Mouse (Mus musculus): Measurements from ENCODE around the gene Slc1a2. TPM values are rescaled to one million over a fixed set of nuclear protein-coding genes. Genes with fewer than 3 reads are reported as not detected.

Slc1a2 gene
- total and polyA plus RNA-seq, 2 experiments from 2014 or later: 18.4 to 82.0 TPM

DNA sequence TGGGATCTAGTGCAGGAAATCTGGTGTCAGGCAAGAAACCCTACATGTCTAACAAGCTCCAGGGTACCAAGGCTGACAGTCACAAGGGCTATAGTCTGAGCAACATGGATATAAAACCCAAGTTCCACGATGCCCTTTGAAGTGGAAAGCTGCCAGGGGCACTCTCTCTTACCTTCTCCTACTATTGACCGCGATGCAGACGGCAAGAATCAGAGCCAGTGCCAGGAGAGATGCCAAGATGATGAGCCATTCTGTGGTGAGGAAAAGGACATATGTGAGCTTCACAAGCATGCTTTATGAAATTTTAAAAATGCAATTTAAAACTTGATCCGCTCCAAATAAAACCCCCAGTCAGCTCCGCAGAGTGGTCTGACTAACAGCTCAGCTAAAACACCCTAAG, 163.6 kb downstream of the Slc1a2 start:
- no peaks in the 10 kb centered on the region for H3K4me1 ChIP-seq (ENCODE audit: insufficient read depth)
- no peaks in the 10 kb centered on the region for H3K9me3 ChIP-seq (ENCODE audit: low read length)
- H3K4me3 ChIP-seq (ENCODE audit: low read depth, low read length): no peak overlapping the region
- H3K4me2 ChIP-seq (ENCODE audit: low read depth): no peak overlapping the region
- H3K27me3 ChIP-seq (ENCODE audit: insufficient read depth, low read length): no peaks in the 10 kb centered on the region
- H3K36me3 ChIP-seq (ENCODE audit: insufficient read depth): no peaks in the 10 kb centered on the region
- ATAC-seq (no peak), DNase-seq (peak; percentile 48)
- no peak for TF ChIP-seq CTCF (IDR thresholded peaks at IDR 0.05; ENCODE audit: low read depth)
- no peak overlapping the region for H3K27ac ChIP-seq (ENCODE audit: low read depth, low read length)
- WGBS: 78% methylated on average over 6 of the region's 6 CpGs
- no peak overlapping the region for H3K9ac ChIP-seq

- WGBS: 91% methylated on average over 9 of the region's 9 CpGs
- DNase-seq (no peak), ATAC-seq (no peak)
- no peak overlapping the region for H3K4me3 ChIP-seq (ENCODE audit: low read depth, low read length)
- H3K27ac ChIP-seq (ENCODE audit: low read depth, low read length): no peak overlapping the region
- no peaks in the 10 kb centered on the region for H3K9me3 ChIP-seq (ENCODE audit: low read length)
- TF ChIP-seq CTCF (IDR thresholded peaks at IDR 0.05; ENCODE audit: low read depth): no peak
- no peak overlapping the region for H3K9ac ChIP-seq
- H3K27me3 ChIP-seq (ENCODE audit: insufficient read depth, low read length): no peaks in the 10 kb centered on the region
- H3K4me2 ChIP-seq (ENCODE audit: low read depth): no peak overlapping the region
- H3K36me3 ChIP-seq (ENCODE audit: insufficient read depth): no peaks in the 10 kb centered on the region
- no peaks in the 10 kb centered on the region for H3K4me1 ChIP-seq (ENCODE audit: insufficient read depth)
These were observed 167.6 kb downstream of the Slc1a2 start for GRCm38 (mm10) chr2:102825961-102826633.

DNA sequence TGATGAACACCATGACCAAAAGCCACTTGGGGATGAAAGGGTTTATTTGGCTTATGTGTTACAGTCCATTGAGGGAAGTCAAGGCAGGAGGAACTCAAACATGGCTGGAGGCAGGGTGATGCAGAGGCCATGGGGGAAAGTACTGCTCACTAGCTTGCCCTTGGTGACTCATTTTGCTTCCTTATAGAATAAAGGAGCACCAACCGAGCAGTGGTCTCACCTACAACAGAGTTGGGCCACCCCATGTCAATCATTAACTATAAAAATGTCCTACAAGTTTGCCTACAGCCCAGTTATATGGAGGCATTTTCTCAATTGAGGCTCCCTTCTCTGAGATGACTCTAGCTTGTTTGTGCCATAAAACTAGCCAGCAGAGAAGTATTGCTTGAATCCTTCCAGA, 169.4 kb downstream of the Slc1a2 start:
- DNase-seq (no peak), ATAC-seq (no peak)
- H3K4me2 ChIP-seq (ENCODE audit: low read depth): no peak overlapping the region
- H3K4me1 ChIP-seq (ENCODE audit: insufficient read depth): no peaks in the 10 kb centered on the region
- TF ChIP-seq CTCF (IDR thresholded peaks at IDR 0.05; ENCODE audit: low read depth): no peak
- H3K27ac ChIP-seq (ENCODE audit: low read depth, low read length): no peak overlapping the region
- H3K9ac ChIP-seq: no peak overlapping the region
- H3K27me3 ChIP-seq (ENCODE audit: insufficient read depth, low read length): no peaks in the 10 kb centered on the region
- H3K36me3 ChIP-seq (ENCODE audit: insufficient read depth): no peaks in the 10 kb centered on the region
- H3K9me3 ChIP-seq (ENCODE audit: low read length): no peaks in the 10 kb centered on the region
- WGBS: 72% methylated on average over 1 of the region's 1 CpGs
- H3K4me3 ChIP-seq (ENCODE audit: low read depth, low read length): no peak overlapping the region

GRCm38 (mm10) chr2:102828381-102828780, 169.9 kb downstream of the Slc1a2 start:
- 94% methylated on average over 7 of the region's 7 CpGs for WGBS
- Histone ChIP-seq H3K4me2 (ENCODE audit: low read depth) (no peak overlapping the region), H3K27ac (ENCODE audit: low read depth, low read length) (no peak overlapping the region), H3K4me3 (ENCODE audit: low read depth, low read length) (no peak overlapping the region), H3K27me3 (ENCODE audit: insufficient read depth, low read length) (no peaks in the 10 kb centered on the region), H3K9me3 (ENCODE audit: low read length) (no peaks in the 10 kb centered on the region), H3K36me3 (ENCODE audit: insufficient read depth) (no peaks in the 10 kb centered on the region), H3K4me1 (ENCODE audit: insufficient read depth) (no peaks in the 10 kb centered on the region), H3K9ac (no peak overlapping the region)
- DNase-seq (no peak), ATAC-seq (no peak)
- TF ChIP-seq CTCF (IDR thresholded peaks at IDR 0.05; ENCODE audit: low read depth): no peak

DNA sequence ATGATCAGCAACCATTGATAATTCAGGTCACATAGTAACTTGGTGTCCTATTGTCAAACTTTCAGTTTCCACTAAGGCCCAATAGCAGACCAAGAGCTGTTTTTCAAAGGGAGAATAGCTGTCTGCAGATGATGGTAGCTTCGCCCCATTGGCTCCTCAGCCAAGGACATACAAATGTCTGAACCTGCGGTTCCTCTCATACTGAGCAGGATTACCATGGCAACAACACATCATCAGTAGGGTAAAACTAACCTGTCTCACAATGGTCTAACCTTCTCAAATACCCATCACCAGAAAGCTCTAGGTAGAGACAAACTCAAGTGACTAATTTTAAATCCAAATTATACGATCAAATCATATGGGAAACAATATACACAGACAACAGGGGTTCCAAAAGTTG, 170.7 kb downstream of the Slc1a2 start:
- no peaks in the 10 kb centered on the region for H3K4me1 ChIP-seq (ENCODE audit: insufficient read depth)
- H3K4me2 ChIP-seq (ENCODE audit: low read depth): no peak overlapping the region
- TF ChIP-seq CTCF (IDR thresholded peaks at IDR 0.05; ENCODE audit: low read depth): no peak
- no peaks in the 10 kb centered on the region for H3K27me3 ChIP-seq (ENCODE audit: insufficient read depth, low read length)
- ATAC-seq (no peak; the same call in 1 of the 2 replicates), DNase-seq (no peak)
- H3K9me3 ChIP-seq (ENCODE audit: low read length): no peaks in the 10 kb centered on the region
- H3K9ac ChIP-seq: no peak overlapping the region
- no peak overlapping the region for H3K27ac ChIP-seq (ENCODE audit: low read depth, low read length)
- no peaks in the 10 kb centered on the region for H3K36me3 ChIP-seq (ENCODE audit: insufficient read depth)
- H3K4me3 ChIP-seq (ENCODE audit: low read depth, low read length): no peak overlapping the region
- WGBS: 90% methylated on average over 3 of the region's 3 CpGs

DNA sequence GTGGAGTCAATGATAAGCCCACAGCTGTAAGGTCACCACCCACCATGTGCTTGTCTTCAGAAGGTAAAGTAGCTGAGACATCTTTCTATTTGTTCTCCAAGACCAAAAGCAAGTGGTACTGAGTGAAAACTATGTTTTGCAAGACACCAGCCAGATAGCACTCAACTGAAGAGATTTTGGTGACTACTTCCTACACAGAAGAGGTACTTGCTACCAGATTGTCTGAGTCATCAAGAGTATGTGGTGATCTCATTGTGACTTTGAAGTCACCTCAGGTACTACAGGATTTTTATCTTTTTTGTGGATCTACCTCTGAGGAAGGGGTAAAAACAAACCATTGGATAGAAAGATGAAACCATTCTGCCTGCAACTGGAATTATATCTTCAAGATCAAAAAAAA, 173.1 kb downstream of the Slc1a2 start:
- H3K36me3 ChIP-seq (ENCODE audit: insufficient read depth): no peaks in the 10 kb centered on the region
- H3K9me3 ChIP-seq (ENCODE audit: low read length): no peaks in the 10 kb centered on the region
- H3K4me3 ChIP-seq (ENCODE audit: low read depth, low read length): no peak overlapping the region
- no peaks in the 10 kb centered on the region for H3K4me1 ChIP-seq (ENCODE audit: insufficient read depth)
- no peak for DNase-seq
- TF ChIP-seq CTCF (IDR thresholded peaks at IDR 0.05; ENCODE audit: low read depth): no peak
- no peaks in the 10 kb centered on the region for H3K27me3 ChIP-seq (ENCODE audit: insufficient read depth, low read length)
- no peak overlapping the region for H3K27ac ChIP-seq (ENCODE audit: low read depth, low read length)
- H3K4me2 ChIP-seq (ENCODE audit: low read depth): no peak overlapping the region
- ATAC-seq: no peak
- H3K9ac ChIP-seq: no peak overlapping the region

DNA sequence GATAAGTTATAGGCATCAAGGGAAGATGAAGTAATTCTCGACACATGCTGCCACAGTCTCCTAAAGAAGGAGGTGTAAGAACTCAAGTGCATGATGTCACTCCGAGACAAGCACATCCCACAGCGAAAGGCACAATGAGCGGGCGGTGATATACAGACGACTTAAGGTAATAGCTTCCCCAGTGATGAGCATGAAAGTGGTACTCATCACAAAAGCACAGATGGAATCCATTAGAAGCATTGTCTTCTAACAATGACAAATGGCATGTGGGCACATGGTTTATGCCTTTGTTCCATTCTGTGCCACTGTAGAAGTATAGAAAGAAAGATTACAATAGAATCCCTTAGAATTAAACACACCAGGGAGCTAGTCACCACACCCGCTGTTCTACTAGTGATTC, 179.7 kb downstream of the Slc1a2 start:
- Histone ChIP-seq H3K9ac (no peak overlapping the region), H3K27ac (ENCODE audit: low read depth, low read length) (no peak overlapping the region), H3K4me2 (ENCODE audit: low read depth) (no peak overlapping the region), H3K27me3 (ENCODE audit: insufficient read depth, low read length) (no peaks in the 10 kb centered on the region), H3K4me3 (ENCODE audit: low read depth, low read length) (no peak overlapping the region), H3K9me3 (ENCODE audit: low read length) (no peaks in the 10 kb centered on the region), H3K36me3 (ENCODE audit: insufficient read depth) (no peaks in the 10 kb centered on the region), H3K4me1 (ENCODE audit: insufficient read depth) (no peaks in the 10 kb centered on the region)
- peak; percentile 82; the same call in 1 of the 2 replicates for ATAC-seq
- WGBS: 70% methylated on average over 7 of the region's 7 CpGs
- DNase-seq: peak; percentile 10
- no peak for TF ChIP-seq CTCF (IDR thresholded peaks at IDR 0.05; ENCODE audit: low read depth)

Other genes with a start within 250 kb of the Slc1a2 start
- gene Fjx1, start 206.2 kb upstream of the Slc1a2 start, total RNA-seq (2014; rRNA removed): 81.8 and 86.6 TPM in 2 replicates
- 38.2 and 38.9 TPM in 2 replicates for gene Fjx1, start 206.2 kb upstream of the Slc1a2 start, polyA plus RNA-seq (2015; fragmentation: Nextera tagmentation; extraction: Ambion mirVana)
- 4.2 and 6.5 TPM in 2 replicates for gene Pamr1, start 108.6 kb upstream of the Slc1a2 start, total RNA-seq (2014; rRNA removed)
- gene Pamr1, start 108.6 kb upstream of the Slc1a2 start, polyA plus RNA-seq (2015; fragmentation: Nextera tagmentation; extraction: Ambion mirVana): 4.3 and 4.4 TPM in 2 replicates
- 4.5 and 7.8 TPM in 2 replicates for gene Cd44, start 243.0 kb downstream of the Slc1a2 start, total RNA-seq (2014; rRNA removed)
- 3.0 and 3.6 TPM in 2 replicates for gene Cd44, start 243.0 kb downstream of the Slc1a2 start, polyA plus RNA-seq (2015; fragmentation: Nextera tagmentation; extraction: Ambion mirVana)

Data from forebrain, postnatal 0 days (tissue).